Comparison of ENCODE assay signal across 12 mouse cellular contexts in genomic region chr9:111286468-111286867, GRCm38 (mm10). TPM values are rescaled to one million over a fixed set of nuclear protein-coding genes. Genes with fewer than 3 reads are reported as not detected.
"Had no signal": no experiment of that assay in that cellular context is flagged by ENCODE, and none has a peak within 500 bp of the region (broad histone marks: within the 10 kb centered on the region; RNA-seq: fewer than 3 reads in every experiment).

No protein-coding gene starts in this region.

- H3K27ac ChIP-seq: neural tube, embryonic 15.5 days had no signal

- H3K36me3 ChIP-seq: neural tube, embryonic 15.5 days had no signal

- H3K9me3 ChIP-seq: neural tube, embryonic 15.5 days had no signal

- H3K27me3 ChIP-seq: neural tube, embryonic 15.5 days had no signal

- H3K4me2 ChIP-seq: liver, embryonic 11.5 days; neural tube, embryonic 15.5 days had no signal

- DNase-seq: kidney, adult 11 months; kidney, adult 9 months; kidney, postnatal 10 days; layer of hippocampus, postnatal 36 days; left cerebral cortex, postnatal 4 days; right cerebral cortex, adult 18-20 months; right cerebral cortex, postnatal 25 days; thymus, postnatal 4 days had no signal

- H3K9ac ChIP-seq: neural tube, embryonic 15.5 days had no signal

- H3K4me3 ChIP-seq: myocyte; neural tube, embryonic 15.5 days had no signal

RNA-seq across cellular contexts. Expression of gene Trank1, which starts 25.1 kb away (rescaled TPM):
- total RNA-seq: megakaryocyte-erythroid progenitor cell, adult 5-6 weeks had no signal
- polyA plus RNA-seq: myocyte had no signal
